Mouse (Mus musculus) liver, embryonic 14.5 days (tissue): Measurements from ENCODE around the gene Ppp4r4. TPM values are rescaled to one million over a fixed set of nuclear protein-coding genes. Genes with fewer than 3 reads are reported as not detected.

ENCODE experiments used
- ATAC-seq: fragments of 200-750 bp; cut with Nextera tagmentation; 2 replicates; pipeline ENCODE4 v1.8.0; 2017; ENCODE audit warnings: moderate number of reproducible peaks, mild to moderate bottlenecking, moderate library complexity; ENCODE audit not compliant: insufficient read depth
- DNase-seq, 3 experiments: peaks; one replicate each; pipeline ENCODE4 v3.0.0-alpha.2; 2012 to 2013; ENCODE audit warnings: low read depth in 3 of 3, low spot score in 3 of 3
- H3K27ac ChIP-seq: fragments of 300-500 bp; sonication (generic); 2 replicates; pipeline ENCODE4 v1.5.1; 2014; ENCODE audit warnings: moderate library complexity, mild to moderate bottlenecking, control low read depth, inconsistent platforms
- H3K27me3 ChIP-seq: fragments of 300-500 bp; sonication (generic); 2 replicates; pipeline ENCODE4 v1.6.1; 2014; ENCODE audit warnings: mild to moderate bottlenecking, low read length, moderate library complexity; ENCODE audit not compliant: control insufficient read depth, insufficient read depth
- H3K36me3 ChIP-seq: fragments of 300-500 bp; sonication (generic); replicated peaks from 2 replicates; pipeline ENCODE4 v1.6.1; 2014; ENCODE audit warnings: low read depth; ENCODE audit not compliant: control insufficient read depth, insufficient read depth
- H3K4me1 ChIP-seq, 2 experiments: fragments of 200-500 bp in 1 of 2; fragments of 300-500 bp in 1 of 2; sonication (generic) in 1 of 2; replicated peaks; 2 replicates each; pipeline ENCODE4 v1.6.1; 2012 to 2014; ENCODE audit warnings: antibody characterized with exemption in 1 of 2, inconsistent platforms in 1 of 2, low read length in 1 of 2; ENCODE audit not compliant: control insufficient read depth in 2 of 2, insufficient read depth in 2 of 2
- H3K4me2 ChIP-seq: fragments of 300-500 bp; sonication (generic); 2 replicates; pipeline ENCODE4 v1.6.1; 2014; ENCODE audit warnings: low read depth, mild to moderate bottlenecking, control low read depth, moderate library complexity
- H3K4me3 ChIP-seq, 2 experiments: fragments of 200-500 bp in 1 of 2; fragments of 300-500 bp in 1 of 2; sonication (generic) in 1 of 2; 2 replicates each; pipeline ENCODE4 v1.5.1; 2012 to 2014; ENCODE audit warnings: low read depth in 2 of 2, low read length in 2 of 2, mild to moderate bottlenecking in 2 of 2, control low read depth in 1 of 2, inconsistent platforms in 1 of 2, moderate library complexity in 1 of 2; ENCODE audit not compliant: insufficient read depth in 1 of 2
- H3K9ac ChIP-seq: fragments of 300-500 bp; sonication (generic); replicated peaks from 2 replicates; pipeline ENCODE4 v1.6.1; 2014; ENCODE audit warnings: mild to moderate bottlenecking, control low read depth, moderate library complexity
- H3K9me3 ChIP-seq: fragments of 300-500 bp; sonication (generic); 2 replicates; pipeline ENCODE4 v1.6.1; 2016; ENCODE audit warnings: low read length, mixed read lengths; ENCODE audit not compliant: control insufficient read depth
- CTCF ChIP-seq: IDR thresholded peaks from 2 replicates; pipeline ENCODE4 v1.5.1; 2016; ENCODE audit warnings: antibody characterized with exemption, low read depth, control low read depth
- EP300 ChIP-seq: IDR thresholded peaks from 2 replicates; pipeline ENCODE4 v1.6.1; 2016; ENCODE audit warnings: antibody characterized with exemption, low read depth
- WGBS: fragments of 180-500 bp; shearing (Covaris S2); extraction: QIAGEN DNeasy Blood & Tissue Kit; methylation state at CpG from one replicate; pipeline ENCODE4 v1.1.7; 2014; ENCODE audit not compliant: insufficient replicate concordance; 5-methylcytosine and 5-hydroxymethylcytosine counted together
- polyA plus RNA-seq, 2 experiments: library from polyadenylated mRNA; depleted of rRNA in 1 of 2; stranded (reverse) in 1 of 2; unstranded in 1 of 2; fragments of >200 nt; fragmentation: Nextera tagmentation in 1 of 2; extraction: Ambion mirVana in 1 of 2; gene quantifications; 2 replicates each; pipeline versions ENCODE4 v1.2.1 to v1.2.3; 2012 to 2014

Gene Ppp4r4
- polyA plus RNA-seq, 2 experiments: 0.79 to 0.94 TPM

GRCm38 (mm10) chr12:103530596-103530995, 1.5 kb upstream of the Ppp4r4 start:
- Histone ChIP-seq H3K4me2 (no peak overlapping the region), H3K9me3 (no peaks in the 10 kb centered on the region), H3K4me3 (no peak overlapping the region), H3K4me1 (peaks cover 0 to 2% of the 10 kb centered on the region in 2 experiments; a peak in 2 of 4 replicates), H3K27me3 (peaks cover 23% of the 10 kb centered on the region), H3K36me3 (no peaks in the 10 kb centered on the region), H3K27ac (no peak overlapping the region), H3K9ac (no peak overlapping the region)
- DNase-seq (no peak), ATAC-seq (no peak)
- TF ChIP-seq CTCF (no peak), EP300 (no peak)
- 73% methylated on average over 2 of the region's 2 CpGs for WGBS

- Histone ChIP-seq H3K4me2 (peak overlapping the region; percentile 72), H3K9ac (no peak overlapping the region; the same call in 1 of the 2 replicates), H3K4me1 (peaks cover 0 to 2% of the 10 kb centered on the region in 2 experiments; a peak in 2 of 4 replicates), H3K36me3 (no peaks in the 10 kb centered on the region), H3K9me3 (no peaks in the 10 kb centered on the region), H3K27ac (no peak overlapping the region), H3K27me3 (peaks cover 23% of the 10 kb centered on the region), H3K4me3 (peak overlapping the region; percentile 34 to 59)
- WGBS: 2% methylated on average over 44 of the region's 44 CpGs
- no peak for TF ChIP-seq CTCF
- no peak for TF ChIP-seq EP300
- DNase-seq (no peak), ATAC-seq (peak; percentile 20)
Measured at GRCm38 (mm10) chr12:103532649-103533395, 739 bp downstream of the Ppp4r4 start.

GRCm38 (mm10) chr12:103540429-103540828, 8.3 kb downstream of the Ppp4r4 start:
- no peak overlapping the region for H3K9ac ChIP-seq
- no peak overlapping the region for H3K27ac ChIP-seq
- no peaks in the 10 kb centered on the region for H3K27me3 ChIP-seq
- H3K4me1 ChIP-seq: no peaks in the 10 kb centered on the region
- DNase-seq (no peak), ATAC-seq (no peak)
- TF ChIP-seq EP300 (no peak), CTCF (no peak)
- WGBS: 52% methylated on average over 4 of the region's 4 CpGs
- H3K9me3 ChIP-seq: no peaks in the 10 kb centered on the region
- no peaks in the 10 kb centered on the region for H3K36me3 ChIP-seq
- no peak overlapping the region for H3K4me2 ChIP-seq
- no peak overlapping the region for H3K4me3 ChIP-seq

- no peak overlapping the region for H3K4me3 ChIP-seq
- WGBS: 67% methylated on average over 2 of the region's 2 CpGs
Measured at GRCm38 (mm10) chr12:103543351-103543750, 11.3 kb downstream of the Ppp4r4 start.

GRCm38 (mm10) chr12:103544213-103544612, 12.1 kb downstream of the Ppp4r4 start:
- DNase-seq: no peak
- Histone ChIP-seq H3K27me3 (no peaks in the 10 kb centered on the region), H3K4me1 (peaks cover 0 to 6% of the 10 kb centered on the region in 2 experiments; a peak in 2 of 4 replicates), H3K4me3 (no peak overlapping the region), H3K9me3 (no peaks in the 10 kb centered on the region), H3K4me2 (no peak overlapping the region), H3K9ac (no peak overlapping the region), H3K27ac (no peak overlapping the region), H3K36me3 (no peaks in the 10 kb centered on the region)
- TF ChIP-seq EP300: no peak
- peak; percentile 70 for TF ChIP-seq CTCF
- WGBS: 6% methylated on average over 3 of the region's 3 CpGs
- no peak for ATAC-seq

More at GRCm38 (mm10) chr12:103543351-103543750, 11.3 kb downstream of the Ppp4r4 start:
- no peak overlapping the region for H3K9ac ChIP-seq
- H3K9me3 ChIP-seq: no peaks in the 10 kb centered on the region
- DNase-seq (no peak), ATAC-seq (no peak)
- no peaks in the 10 kb centered on the region; a peak in 1 of 4 replicates for H3K4me1 ChIP-seq
- H3K27ac ChIP-seq: no peak overlapping the region
- H3K4me2 ChIP-seq: no peak overlapping the region
- H3K36me3 ChIP-seq: no peaks in the 10 kb centered on the region
- TF ChIP-seq EP300: no peak
- TF ChIP-seq CTCF: no peak
- H3K27me3 ChIP-seq: no peaks in the 10 kb centered on the region
